Mouse (Mus musculus): Measurements from ENCODE around the gene Foxn3.

Gene Foxn3

GRCm38 (mm10) chr12:99298851-99299600 is 264.4 kb downstream of the Foxn3 start:
- no peak for DNase-seq (ENCODE audit: low read depth, low spot score)

GRCm38 (mm10) chr12:99298242-99298641 is 265.1 kb downstream of the Foxn3 start:
- no peak for DNase-seq (ENCODE audit: low read depth, low spot score)

GRCm38 (mm10) chr12:99297792-99298191 is 265.6 kb downstream of the Foxn3 start:
- DNase-seq (ENCODE audit: low read depth, low spot score): no peak

- DNase-seq (ENCODE audit: low read depth, low spot score): no peak
Observed at GRCm38 (mm10) chr12:99293532-99293931, 269.9 kb downstream of the Foxn3 start.

- DNase-seq (ENCODE audit: low read depth, low spot score): no peak
Observed at GRCm38 (mm10) chr12:99292152-99292551, 271.2 kb downstream of the Foxn3 start.

GRCm38 (mm10) chr12:99287081-99287480 is 276.3 kb downstream of the Foxn3 start:
- no peak for DNase-seq (ENCODE audit: low read depth, low spot score)

GRCm38 (mm10) chr12:99286662-99287061 is 276.7 kb downstream of the Foxn3 start:
- DNase-seq (ENCODE audit: low read depth, low spot score): no peak

- DNase-seq (ENCODE audit: low read depth, low spot score): no peak
Observed at GRCm38 (mm10) chr12:99285656-99286055, 277.7 kb downstream of the Foxn3 start.

- DNase-seq (ENCODE audit: low read depth, low spot score): no peak
Observed at GRCm38 (mm10) chr12:99285199-99285598, 278.2 kb downstream of the Foxn3 start.

GRCm38 (mm10) chr12:99284419-99285069 is 278.8 kb downstream of the Foxn3 start:
- no peak for DNase-seq (ENCODE audit: low read depth, low spot score)

- DNase-seq (ENCODE audit: low read depth, low spot score): no peak
Observed at GRCm38 (mm10) chr12:99280826-99281225, 282.6 kb downstream of the Foxn3 start.

- no peak for DNase-seq (ENCODE audit: low read depth, low spot score)
Observed at GRCm38 (mm10) chr12:99280291-99280690, 283.1 kb downstream of the Foxn3 start.

GRCm38 (mm10) chr12:99279426-99279825 is 284.0 kb downstream of the Foxn3 start:
- no peak for DNase-seq (ENCODE audit: low read depth, low spot score)

- DNase-seq (ENCODE audit: low read depth, low spot score): no peak
Observed at GRCm38 (mm10) chr12:99274589-99274988, 288.8 kb downstream of the Foxn3 start.

GRCm38 (mm10) chr12:99269396-99269795 is 294.0 kb downstream of the Foxn3 start:
- DNase-seq (ENCODE audit: low read depth, low spot score): no peak

- DNase-seq (ENCODE audit: low read depth, low spot score): no peak
Observed at GRCm38 (mm10) chr12:99268954-99269353, 294.4 kb downstream of the Foxn3 start.

- DNase-seq (ENCODE audit: low read depth, low spot score): no peak
Observed at GRCm38 (mm10) chr12:99267732-99268131, 295.6 kb downstream of the Foxn3 start.

GRCm38 (mm10) chr12:99266434-99266833 is 296.9 kb downstream of the Foxn3 start:
- DNase-seq (ENCODE audit: low read depth, low spot score): no peak

GRCm38 (mm10) chr12:99265777-99266176 is 297.6 kb downstream of the Foxn3 start:
- DNase-seq (ENCODE audit: low read depth, low spot score): no peak

GRCm38 (mm10) chr12:99264386-99264785 is 299.0 kb downstream of the Foxn3 start:
- no peak for DNase-seq (ENCODE audit: low read depth, low spot score)

- DNase-seq (ENCODE audit: low read depth, low spot score): no peak
Observed at GRCm38 (mm10) chr12:99263592-99264335, 299.6 kb downstream of the Foxn3 start.

- DNase-seq (ENCODE audit: low read depth, low spot score): no peak
Observed at GRCm38 (mm10) chr12:99262840-99263239, 300.5 kb downstream of the Foxn3 start.

Data from telencephalon, adult 2 months (tissue).